Mouse (Mus musculus): ENCODE measurements around the gene Enho.

Gene Enho

GRCm38 (mm10) chr4:41663614-41664013 is 23.5 kb upstream of the Enho start:
- DNase-seq (ENCODE audit: low spot score) = no peak

- DNase-seq (ENCODE audit: low spot score) = no peak
These were observed 22.6 kb upstream of the Enho start for GRCm38 (mm10) chr4:41662723-41663122.

GRCm38 (mm10) chr4:41660851-41661430 is 20.8 kb upstream of the Enho start:
- no peak for DNase-seq (ENCODE audit: low spot score)

GRCm38 (mm10) chr4:41659556-41659955 is 19.4 kb upstream of the Enho start:
- DNase-seq (ENCODE audit: low spot score) = no peak

GRCm38 (mm10) chr4:41658566-41659384 is 18.7 kb upstream of the Enho start:
- no peak for DNase-seq (ENCODE audit: low spot score)

GRCm38 (mm10) chr4:41655525-41655924 is 15.4 kb upstream of the Enho start:
- no peak for DNase-seq (ENCODE audit: low spot score)

GRCm38 (mm10) chr4:41654217-41654616 is 14.1 kb upstream of the Enho start:
- DNase-seq (ENCODE audit: low spot score) = peak; percentile 57

- DNase-seq (ENCODE audit: low spot score) = no peak
These were observed 13.6 kb upstream of the Enho start for GRCm38 (mm10) chr4:41653730-41654129.

GRCm38 (mm10) chr4:41653296-41653695 is 13.2 kb upstream of the Enho start:
- DNase-seq (ENCODE audit: low spot score) = peak; percentile 79

- no peak for DNase-seq (ENCODE audit: low spot score)
These were observed 8.5 kb upstream of the Enho start for GRCm38 (mm10) chr4:41648627-41649026.

- DNase-seq (ENCODE audit: low spot score) = no peak
These were observed 8.0 kb upstream of the Enho start for GRCm38 (mm10) chr4:41648157-41648556.

GRCm38 (mm10) chr4:41645488-41645887 is 5.4 kb upstream of the Enho start:
- DNase-seq (ENCODE audit: low spot score) = no peak

- no peak for DNase-seq (ENCODE audit: low spot score)
These were observed 1.2 kb upstream of the Enho start for GRCm38 (mm10) chr4:41641199-41641822.

GRCm38 (mm10) chr4:41639214-41639841 is 796 bp downstream of the Enho start:
- DNase-seq (ENCODE audit: low spot score) = no peak

GRCm38 (mm10) chr4:41638828-41639213 is 1.3 kb downstream of the Enho start:
- no peak for DNase-seq (ENCODE audit: low spot score)

GRCm38 (mm10) chr4:41638186-41638731 is 1.9 kb downstream of the Enho start:
- no peak for DNase-seq (ENCODE audit: low spot score)

- no peak for DNase-seq (ENCODE audit: low spot score)
These were observed 3.1 kb downstream of the Enho start for GRCm38 (mm10) chr4:41636882-41637635.

- DNase-seq (ENCODE audit: low spot score) = no peak
These were observed 3.8 kb downstream of the Enho start for GRCm38 (mm10) chr4:41636366-41636765.

- DNase-seq (ENCODE audit: low spot score) = no peak
These were observed 4.2 kb downstream of the Enho start for GRCm38 (mm10) chr4:41635906-41636305.

GRCm38 (mm10) chr4:41635224-41635623 is 4.9 kb downstream of the Enho start:
- no peak for DNase-seq (ENCODE audit: low spot score)

- no peak for DNase-seq (ENCODE audit: low spot score)
These were observed 5.5 kb downstream of the Enho start for GRCm38 (mm10) chr4:41634631-41635030.

GRCm38 (mm10) chr4:41633001-41633400 is 7.1 kb downstream of the Enho start:
- no peak for DNase-seq (ENCODE audit: low spot score)
